Mouse (Mus musculus): ENCODE results near the gene Pqlc2. TPM values are rescaled to one million over a fixed set of nuclear protein-coding genes. Genes with fewer than 3 reads are reported as not detected.

Gene Pqlc2
- polyA plus RNA-seq, 1 experiment from 2014 or later, result 13.7 TPM

- H3K4me1 ChIP-seq (ENCODE audit: control insufficient read depth, insufficient read depth, low read length), result no peaks in the 10 kb centered on the region
- no peak for ATAC-seq (ENCODE audit: insufficient number of reproducible peaks, insufficient read depth, low FRiP score, low read depth)
- H3K27me3 ChIP-seq (ENCODE audit: control insufficient read depth, insufficient read depth, low read length), result no peaks in the 10 kb centered on the region
- WGBS, result 88% methylated on average over 4 of the region's 4 CpGs
- H3K4me2 ChIP-seq (replicated peaks; ENCODE audit: low read depth, low read length), result no peak overlapping the region
- no peak overlapping the region for H3K9ac ChIP-seq (replicated peaks; ENCODE audit: low read depth, low read length)
- H3K9me3 ChIP-seq (ENCODE audit: control insufficient read depth, low read depth, low read length), result no peaks in the 10 kb centered on the region
- H3K27ac ChIP-seq (ENCODE audit: low read length), result no peak overlapping the region
- H3K36me3 ChIP-seq (ENCODE audit: control insufficient read depth, insufficient read depth, low read length), result peaks cover 7% of the 10 kb centered on the region; the same call in 1 of the 2 replicates
- H3K4me3 ChIP-seq (ENCODE audit: low read depth, low read length), result no peak overlapping the region
Measured at GRCm38 (mm10) chr4:139297566-139297965, 12.9 kb downstream of the Pqlc2 start.

- H3K4me1 ChIP-seq (ENCODE audit: control insufficient read depth, insufficient read depth, low read length), result no peaks in the 10 kb centered on the region
- no peak overlapping the region for H3K9ac ChIP-seq (replicated peaks; ENCODE audit: low read depth, low read length)
- H3K9me3 ChIP-seq (ENCODE audit: control insufficient read depth, low read depth, low read length), result no peaks in the 10 kb centered on the region
- no peak overlapping the region for H3K4me2 ChIP-seq (replicated peaks; ENCODE audit: low read depth, low read length)
- H3K4me3 ChIP-seq (ENCODE audit: low read depth, low read length), result no peak overlapping the region
- H3K36me3 ChIP-seq (ENCODE audit: control insufficient read depth, insufficient read depth, low read length), result peaks cover 43% of the 10 kb centered on the region
- H3K27me3 ChIP-seq (ENCODE audit: control insufficient read depth, insufficient read depth, low read length), result no peaks in the 10 kb centered on the region
- WGBS, result 94% methylated on average over 5 of the region's 5 CpGs
- H3K27ac ChIP-seq (ENCODE audit: low read length), result no peak overlapping the region
- ATAC-seq (ENCODE audit: insufficient number of reproducible peaks, insufficient read depth, low FRiP score, low read depth), result no peak
Measured at GRCm38 (mm10) chr4:139292038-139292437, 18.5 kb downstream of the Pqlc2 start.

- H3K4me1 ChIP-seq (ENCODE audit: control insufficient read depth, insufficient read depth, low read length), result no peaks in the 10 kb centered on the region
- peaks cover 45% of the 10 kb centered on the region for H3K36me3 ChIP-seq (ENCODE audit: control insufficient read depth, insufficient read depth, low read length)
- H3K4me3 ChIP-seq (ENCODE audit: low read depth, low read length), result no peak overlapping the region
- no peak for ATAC-seq (ENCODE audit: insufficient number of reproducible peaks, insufficient read depth, low FRiP score, low read depth)
- no peak overlapping the region for H3K9ac ChIP-seq (replicated peaks; ENCODE audit: low read depth, low read length)
- H3K4me2 ChIP-seq (replicated peaks; ENCODE audit: low read depth, low read length), result no peak overlapping the region
- H3K9me3 ChIP-seq (ENCODE audit: control insufficient read depth, low read depth, low read length), result no peaks in the 10 kb centered on the region
- no peak overlapping the region for H3K27ac ChIP-seq (ENCODE audit: low read length)
- 84% methylated on average over 16 of the region's 16 CpGs for WGBS
- H3K27me3 ChIP-seq (ENCODE audit: control insufficient read depth, insufficient read depth, low read length), result no peaks in the 10 kb centered on the region
Measured at GRCm38 (mm10) chr4:139291099-139291498, 19.4 kb downstream of the Pqlc2 start.

GRCm38 (mm10) chr4:139289017-139289416 is 21.5 kb downstream of the Pqlc2 start:
- H3K27me3 ChIP-seq (ENCODE audit: control insufficient read depth, insufficient read depth, low read length), result no peaks in the 10 kb centered on the region
- H3K4me1 ChIP-seq (ENCODE audit: control insufficient read depth, insufficient read depth, low read length), result no peaks in the 10 kb centered on the region
- H3K36me3 ChIP-seq (ENCODE audit: control insufficient read depth, insufficient read depth, low read length), result peaks cover 54% of the 10 kb centered on the region
- no peak overlapping the region for H3K9ac ChIP-seq (replicated peaks; ENCODE audit: low read depth, low read length)
- ATAC-seq (ENCODE audit: insufficient number of reproducible peaks, insufficient read depth, low FRiP score, low read depth), result no peak
- no peaks in the 10 kb centered on the region for H3K9me3 ChIP-seq (ENCODE audit: control insufficient read depth, low read depth, low read length)
- WGBS, result 73% methylated on average over 10 of the region's 10 CpGs
- no peak overlapping the region for H3K4me2 ChIP-seq (replicated peaks; ENCODE audit: low read depth, low read length)
- H3K27ac ChIP-seq (ENCODE audit: low read length), result no peak overlapping the region
- H3K4me3 ChIP-seq (ENCODE audit: low read depth, low read length), result no peak overlapping the region

GRCm38 (mm10) chr4:139287122-139287863 is 23.2 kb downstream of the Pqlc2 start:
- ATAC-seq (ENCODE audit: insufficient number of reproducible peaks, insufficient read depth, low FRiP score, low read depth), result peak; percentile 33; the same call in 1 of the 2 replicates
- no peaks in the 10 kb centered on the region for H3K9me3 ChIP-seq (ENCODE audit: control insufficient read depth, low read depth, low read length)
- no peaks in the 10 kb centered on the region for H3K27me3 ChIP-seq (ENCODE audit: control insufficient read depth, insufficient read depth, low read length)
- 0 out of 2 replicates have a peak, but pooled peaks cover 3% of the 10 kb centered on the region for H3K4me1 ChIP-seq (ENCODE audit: control insufficient read depth, insufficient read depth, low read length)
- no peak overlapping the region for H3K27ac ChIP-seq (ENCODE audit: low read length)
- H3K36me3 ChIP-seq (ENCODE audit: control insufficient read depth, insufficient read depth, low read length), result peaks cover 63% of the 10 kb centered on the region
- H3K4me3 ChIP-seq (ENCODE audit: low read depth, low read length), result no peak overlapping the region
- H3K9ac ChIP-seq (replicated peaks; ENCODE audit: low read depth, low read length), result no peak overlapping the region
- H3K4me2 ChIP-seq (replicated peaks; ENCODE audit: low read depth, low read length), result no peak overlapping the region
- 78% methylated on average over 18 of the region's 18 CpGs for WGBS

GRCm38 (mm10) chr4:139286234-139286633 is 24.3 kb downstream of the Pqlc2 start:
- no peak for ATAC-seq (ENCODE audit: insufficient number of reproducible peaks, insufficient read depth, low FRiP score, low read depth)
- Histone ChIP-seq H3K36me3 (ENCODE audit: control insufficient read depth, insufficient read depth, low read length) (peaks cover 65% of the 10 kb centered on the region), H3K4me2 (replicated peaks; ENCODE audit: low read depth, low read length) (no peak overlapping the region), H3K27ac (ENCODE audit: low read length) (no peak overlapping the region), H3K27me3 (ENCODE audit: control insufficient read depth, insufficient read depth, low read length) (no peaks in the 10 kb centered on the region), H3K4me3 (ENCODE audit: low read depth, low read length) (no peak overlapping the region), H3K4me1 (ENCODE audit: control insufficient read depth, insufficient read depth, low read length) (0 out of 2 replicates have a peak, but pooled peaks cover 3% of the 10 kb centered on the region), H3K9me3 (ENCODE audit: control insufficient read depth, low read depth, low read length) (no peaks in the 10 kb centered on the region), H3K9ac (replicated peaks; ENCODE audit: low read depth, low read length) (no peak overlapping the region)
- WGBS, result 86% methylated on average over 5 of the region's 5 CpGs

- 68% methylated on average over 15 of the region's 15 CpGs for WGBS
- no peaks in the 10 kb centered on the region for H3K27me3 ChIP-seq (ENCODE audit: control insufficient read depth, insufficient read depth, low read length)
- H3K36me3 ChIP-seq (ENCODE audit: control insufficient read depth, insufficient read depth, low read length), result peaks cover 68% of the 10 kb centered on the region
- H3K9ac ChIP-seq (replicated peaks; ENCODE audit: low read depth, low read length), result no peak overlapping the region
- H3K4me3 ChIP-seq (ENCODE audit: low read depth, low read length), result no peak overlapping the region
- no peaks in the 10 kb centered on the region for H3K9me3 ChIP-seq (ENCODE audit: control insufficient read depth, low read depth, low read length)
- H3K27ac ChIP-seq (ENCODE audit: low read length), result no peak overlapping the region
- H3K4me2 ChIP-seq (replicated peaks; ENCODE audit: low read depth, low read length), result no peak overlapping the region
- ATAC-seq (ENCODE audit: insufficient number of reproducible peaks, insufficient read depth, low FRiP score, low read depth), result no peak
- H3K4me1 ChIP-seq (ENCODE audit: control insufficient read depth, insufficient read depth, low read length), result 0 out of 2 replicates have a peak, but pooled peaks cover 3% of the 10 kb centered on the region
Measured at GRCm38 (mm10) chr4:139284877-139285276, 25.6 kb downstream of the Pqlc2 start.

- H3K27ac ChIP-seq (ENCODE audit: low read length), result peak overlapping the region; percentile 39; the same call in 1 of the 2 replicates
- ATAC-seq (ENCODE audit: insufficient number of reproducible peaks, insufficient read depth, low FRiP score, low read depth), result no peak
Measured at GRCm38 (mm10) chr4:139282955-139283417, 27.5 kb downstream of the Pqlc2 start.

More at GRCm38 (mm10) chr4:139282955-139283417, 27.5 kb downstream of the Pqlc2 start:
- Histone ChIP-seq H3K36me3 (ENCODE audit: control insufficient read depth, insufficient read depth, low read length) (peaks cover 51% of the 10 kb centered on the region), H3K27me3 (ENCODE audit: control insufficient read depth, insufficient read depth, low read length) (no peaks in the 10 kb centered on the region), H3K9ac (replicated peaks; ENCODE audit: low read depth, low read length) (no peak overlapping the region), H3K4me3 (ENCODE audit: low read depth, low read length) (no peak overlapping the region), H3K9me3 (ENCODE audit: control insufficient read depth, low read depth, low read length) (no peaks in the 10 kb centered on the region), H3K4me2 (replicated peaks; ENCODE audit: low read depth, low read length) (no peak overlapping the region), H3K4me1 (ENCODE audit: control insufficient read depth, insufficient read depth, low read length) (0 out of 2 replicates have a peak, but pooled peaks cover 3% of the 10 kb centered on the region)
- 38% methylated on average over 6 of the region's 6 CpGs for WGBS

Data from stomach, embryonic 14.5 days (tissue).